Mouse (Mus musculus) brain, embryonic 18.5 days (tissue): Measurements from ENCODE around the gene Neb.
A peak's percentile ranks its signal among the peaks of the same experiment; 100 is the strongest.

Source experiments
- DNase-seq: peaks from one replicate; pipeline ENCODE4 v3.0.0-alpha.2; 2012; ENCODE audit warnings: low read depth, low spot score

Gene Neb

DNA sequence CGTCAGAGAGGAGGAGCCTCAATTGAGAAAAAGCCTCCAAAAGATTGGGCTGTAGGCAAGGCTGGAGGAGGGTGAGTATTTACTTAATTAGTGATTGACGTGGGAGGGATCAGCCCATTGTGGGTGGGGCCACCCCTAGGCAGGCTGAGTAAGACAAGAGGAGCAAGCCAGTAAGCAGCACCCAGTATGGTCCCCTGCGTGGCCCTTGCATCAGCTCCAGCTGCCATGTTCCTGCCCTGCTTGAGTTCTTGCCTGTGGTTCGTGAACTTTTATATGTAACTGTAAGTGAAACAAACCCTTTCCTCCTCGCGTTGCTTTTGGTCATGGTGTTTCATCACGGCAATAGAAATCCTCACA lies at the start of gene Neb:
Neb (minus strand) TSS at position 27 of the 357 bp plus-strand sequence.
- no peak for DNase-seq

DNA sequence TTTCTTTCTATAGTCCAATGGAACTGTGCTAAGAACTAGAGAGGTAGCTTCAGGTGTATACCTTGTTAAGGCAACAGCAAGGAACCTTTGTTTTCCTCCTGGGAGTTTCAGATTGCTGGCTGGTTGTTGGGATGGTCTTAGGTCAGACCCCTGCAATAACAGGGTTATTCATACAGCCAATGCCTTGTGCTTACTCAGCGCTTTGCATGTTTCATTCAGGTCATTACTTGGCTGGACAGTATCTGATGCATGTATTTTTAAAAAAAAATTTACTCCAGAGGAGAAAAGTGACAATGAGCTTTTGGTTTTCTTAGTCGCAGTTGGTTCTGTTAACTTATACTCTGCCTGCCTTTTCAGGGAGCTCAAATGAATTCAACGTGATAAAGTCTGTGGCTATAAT lies 49.1 kb upstream of the Neb start:
- no peak for DNase-seq

DNA sequence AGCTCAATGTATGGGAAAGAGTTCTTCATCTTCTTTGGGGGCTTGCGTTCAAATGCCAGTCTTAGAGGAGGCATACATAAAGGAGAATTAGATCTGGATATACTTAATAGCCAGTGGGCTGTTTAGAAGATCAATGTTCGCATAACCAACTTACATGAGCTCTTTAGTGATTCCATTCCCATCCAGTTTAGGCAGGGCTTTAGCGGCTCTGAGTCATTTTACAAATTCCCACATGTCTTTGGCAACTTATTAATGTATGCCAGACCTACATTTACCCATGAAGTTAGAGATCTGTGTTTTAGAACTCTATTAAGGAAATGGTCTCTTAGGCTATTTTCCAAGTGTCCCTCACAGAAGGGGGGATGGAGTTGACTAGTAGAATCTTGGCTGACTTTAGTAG lies 47.8 kb upstream of the Neb start:
- no peak for DNase-seq

DNA sequence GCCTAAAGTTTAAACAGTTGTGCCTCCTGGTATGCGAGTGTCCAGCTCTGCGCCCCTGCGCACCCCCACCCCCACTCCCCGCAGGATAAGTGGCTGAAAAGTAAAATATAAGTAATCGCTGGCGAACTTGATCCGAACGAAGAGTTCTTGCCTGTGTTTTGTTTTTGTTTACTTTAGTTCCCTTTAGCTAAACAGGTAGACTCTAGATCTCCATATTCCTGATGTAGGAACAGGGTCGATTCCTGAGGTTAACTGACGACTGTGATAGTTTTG lies 47.2 kb upstream of the Neb start:
- DNase-seq = no peak

DNA sequence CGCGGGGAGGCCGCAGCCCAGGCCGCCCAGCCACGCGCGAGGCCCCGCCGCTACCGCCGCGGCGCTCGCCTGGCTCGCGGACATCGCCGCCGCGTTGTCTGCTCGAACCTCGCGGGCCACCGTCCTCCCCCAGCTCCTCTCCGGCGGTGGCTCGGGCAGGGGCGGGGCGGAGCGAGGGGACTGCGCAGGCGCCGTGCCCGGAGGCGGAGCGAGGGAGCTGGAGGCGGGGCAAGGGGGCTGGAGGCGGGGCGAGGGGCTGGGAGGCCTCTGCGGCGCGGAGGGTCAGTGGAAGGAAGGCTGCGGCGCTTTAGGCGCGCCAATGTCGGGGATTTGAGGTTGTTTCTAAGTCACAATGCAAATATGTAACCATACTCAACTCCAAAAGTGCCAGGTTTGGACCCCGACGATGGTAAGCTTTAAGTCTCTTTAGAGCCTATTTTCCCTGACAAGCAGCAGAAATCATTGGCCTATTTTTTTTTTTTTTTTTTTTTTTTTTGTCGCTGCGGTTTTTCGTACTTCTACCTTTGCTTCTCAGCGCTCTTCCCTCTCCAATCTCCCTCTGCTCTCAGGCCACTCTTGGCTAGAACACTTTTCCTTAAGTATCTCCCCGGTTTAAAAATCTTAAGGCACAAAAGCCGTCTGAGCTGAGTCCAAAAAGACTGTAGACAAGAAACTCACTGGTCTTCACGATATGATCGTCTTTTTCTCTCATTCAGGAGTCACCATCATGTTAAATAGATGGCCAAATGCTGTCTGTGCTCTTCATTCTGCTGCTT lies 46.7 kb upstream of the Neb start, which contains the start of gene Arl5a:
Arl5a (minus strand) TSS at position 155 of the 776 bp plus-strand sequence.
- DNase-seq = peak; percentile 85

DNA sequence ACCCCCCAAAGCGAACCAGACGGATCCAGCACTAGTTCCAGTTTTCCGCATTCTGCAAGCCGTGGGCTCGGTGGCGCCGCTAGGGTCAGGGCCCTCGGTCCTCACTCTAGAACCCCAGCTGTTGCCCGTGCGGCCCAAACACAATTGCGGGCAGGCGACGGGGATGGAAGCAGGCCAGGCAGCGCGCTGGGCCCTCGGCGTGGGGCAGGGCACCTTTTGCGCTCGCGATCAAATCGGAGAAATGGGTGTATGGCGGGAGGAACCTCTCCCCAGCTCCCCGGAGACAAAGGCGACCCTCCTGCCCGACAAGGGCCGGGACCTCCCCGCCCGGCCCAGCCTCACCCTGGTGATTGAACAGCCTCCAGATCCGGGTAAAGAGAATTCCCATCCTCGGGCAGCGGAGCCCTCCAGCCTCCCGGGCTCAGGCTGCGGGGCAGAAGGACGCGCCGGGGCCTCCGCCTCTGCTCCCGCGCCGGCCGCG lies 46.0 kb upstream of the Neb start:
- DNase-seq = no peak

DNA sequence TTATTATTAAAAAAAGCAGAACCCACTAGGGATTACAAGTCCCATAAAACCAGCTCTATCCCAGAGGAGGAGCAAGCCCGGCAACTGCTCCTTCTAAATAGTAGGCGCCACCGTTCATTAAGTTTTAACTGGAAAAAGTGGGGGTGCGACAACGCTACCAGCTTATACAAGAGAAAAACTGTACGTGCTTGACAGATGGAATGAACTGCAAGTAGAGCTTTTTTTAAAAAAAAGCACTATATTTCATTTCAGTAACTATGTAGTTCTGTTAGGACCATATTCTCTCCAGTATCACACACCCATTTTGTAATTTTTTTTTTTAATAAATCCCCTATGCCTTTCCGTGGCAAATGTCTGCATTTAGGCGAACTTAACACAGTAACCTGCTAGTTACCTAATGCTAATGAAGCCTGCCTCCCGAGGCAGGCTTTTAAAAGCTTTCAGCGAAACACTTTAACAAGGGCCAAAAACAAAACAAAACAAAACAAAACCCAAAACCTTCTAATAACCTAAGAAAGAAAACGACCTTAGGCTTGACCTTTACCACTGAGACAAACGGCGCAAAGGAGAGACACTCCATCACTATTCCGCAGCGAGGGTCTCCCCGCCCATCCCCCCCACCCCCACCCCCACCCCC lies 45.5 kb upstream of the Neb start:
- no peak for DNase-seq

DNA sequence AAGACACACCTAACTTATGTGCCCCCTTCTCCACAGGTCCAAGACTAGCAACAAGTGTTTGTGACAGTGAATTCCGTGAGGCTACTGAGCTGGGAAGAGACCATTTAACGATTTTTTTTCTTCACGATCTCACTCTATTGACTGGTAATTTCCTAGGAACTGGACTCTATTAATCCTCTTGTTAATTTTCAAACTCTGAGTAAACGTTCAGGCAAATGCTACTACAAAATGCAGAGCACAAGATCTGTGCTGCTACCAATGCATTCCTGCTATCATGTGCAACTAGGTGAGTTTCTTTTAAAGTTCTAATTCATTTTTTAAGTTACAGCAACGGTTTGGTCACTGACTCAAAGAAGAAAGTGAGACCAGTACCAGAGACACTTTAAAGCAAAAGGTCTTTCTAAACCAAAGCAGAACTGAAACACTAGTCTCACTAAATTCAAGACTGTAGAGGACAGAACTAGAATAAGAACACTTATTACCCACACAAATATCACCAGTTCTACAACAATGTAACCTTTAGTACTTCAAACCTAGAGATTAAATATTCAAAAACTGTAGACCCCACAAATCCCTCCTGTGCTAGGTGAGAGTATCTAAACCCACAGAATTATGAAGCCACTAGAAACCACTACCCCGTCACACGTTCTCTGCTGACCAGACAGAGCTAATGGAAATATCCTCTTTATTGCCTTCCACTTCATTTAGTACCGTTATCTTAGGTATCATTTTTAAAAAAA lies 44.8 kb upstream of the Neb start:
- DNase-seq = no peak

DNA sequence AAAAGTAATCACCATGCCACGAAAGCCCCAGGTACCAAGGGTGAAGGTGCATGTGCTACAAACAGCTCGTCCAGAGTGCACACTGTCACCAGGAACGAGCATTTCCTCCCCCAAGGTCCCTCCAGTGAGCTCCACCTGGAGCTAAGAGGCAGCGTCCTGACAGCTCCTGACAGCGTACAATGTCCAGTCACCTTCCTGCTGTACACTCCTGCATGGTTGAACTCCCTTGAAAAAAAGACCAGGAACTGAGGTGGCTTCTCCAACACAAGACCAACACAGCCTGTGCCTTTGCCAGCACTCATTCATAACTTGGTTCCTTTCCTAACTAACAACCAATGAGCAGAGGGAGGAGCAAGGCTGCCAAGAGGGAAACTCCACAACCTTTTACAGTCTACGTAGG lies 42.9 kb upstream of the Neb start:
- no peak for DNase-seq

DNA sequence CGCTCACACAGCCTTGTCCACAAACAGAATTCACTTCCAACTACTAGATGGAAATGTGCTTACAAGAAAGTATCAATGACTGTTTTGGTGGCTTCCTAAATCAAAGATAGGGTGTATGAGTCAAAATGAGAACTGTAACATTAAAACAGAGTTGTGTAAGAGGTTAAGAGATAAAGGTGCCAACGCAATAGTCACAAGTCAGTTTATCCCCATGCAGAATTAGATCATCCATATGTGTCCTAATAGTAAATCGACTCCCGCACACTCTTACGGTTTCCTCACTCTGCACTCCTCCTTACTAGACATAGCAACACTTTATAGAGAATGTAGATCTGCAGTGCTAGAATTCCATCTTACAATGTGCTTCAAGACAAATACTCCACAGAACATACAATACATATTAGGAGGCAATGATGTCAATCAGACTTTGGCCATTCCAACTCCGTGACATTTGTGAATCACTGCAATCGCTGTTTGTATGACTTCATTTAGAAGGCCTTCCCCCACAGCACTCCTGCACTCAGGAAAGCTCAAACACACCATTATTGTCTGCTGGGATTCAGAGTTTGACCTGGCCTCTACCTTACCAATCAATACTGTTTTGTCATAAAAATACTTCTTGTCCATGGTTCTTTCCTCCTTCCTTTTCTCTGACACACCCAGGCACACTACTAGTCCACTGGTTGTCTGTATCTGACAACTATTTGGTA lies 41.9 kb upstream of the Neb start:
- no peak for DNase-seq

DNA sequence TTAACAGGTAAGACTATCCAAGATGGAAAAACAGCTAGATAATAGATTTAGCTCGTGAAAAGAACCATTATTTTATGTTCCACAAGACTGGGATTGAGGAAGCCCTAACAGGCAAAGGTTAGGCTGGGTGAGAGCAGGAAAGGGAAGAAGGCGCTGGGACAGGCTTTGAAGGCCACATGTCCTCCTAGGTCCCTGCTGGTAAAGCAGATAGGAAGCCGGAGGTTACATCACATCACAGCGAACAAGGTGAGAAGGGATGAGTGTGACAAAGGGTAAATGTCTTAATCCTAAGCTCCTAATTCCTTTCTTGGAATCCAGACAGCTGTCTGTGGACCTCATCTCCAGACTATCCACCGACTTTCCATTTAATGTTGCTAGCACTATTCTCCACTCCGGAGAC lies 41.0 kb upstream of the Neb start:
- no peak for DNase-seq

DNA sequence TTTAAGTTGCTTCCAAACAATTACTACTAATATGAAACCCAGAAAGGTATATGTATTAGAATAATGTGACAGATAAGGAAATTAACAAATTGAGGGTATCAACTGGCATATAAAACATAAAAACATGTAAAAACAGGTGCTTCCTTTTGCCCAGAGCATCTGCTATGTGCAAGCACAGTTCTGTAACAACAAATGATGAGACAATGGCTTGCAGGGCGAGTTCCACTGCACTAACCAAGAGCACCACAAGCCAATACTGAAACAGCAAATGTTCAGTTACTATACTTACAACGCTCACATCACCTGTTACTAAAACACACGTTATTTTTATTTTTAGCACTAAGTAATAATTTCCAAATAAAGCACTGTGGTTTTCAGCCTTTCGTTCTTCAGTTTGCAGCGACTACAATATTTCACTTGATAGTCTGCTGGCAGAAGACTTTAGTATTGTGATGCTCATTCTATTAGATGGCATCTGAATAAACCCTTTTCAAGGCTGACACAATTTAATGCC lies 34.3 kb upstream of the Neb start:
- DNase-seq = no peak

DNA sequence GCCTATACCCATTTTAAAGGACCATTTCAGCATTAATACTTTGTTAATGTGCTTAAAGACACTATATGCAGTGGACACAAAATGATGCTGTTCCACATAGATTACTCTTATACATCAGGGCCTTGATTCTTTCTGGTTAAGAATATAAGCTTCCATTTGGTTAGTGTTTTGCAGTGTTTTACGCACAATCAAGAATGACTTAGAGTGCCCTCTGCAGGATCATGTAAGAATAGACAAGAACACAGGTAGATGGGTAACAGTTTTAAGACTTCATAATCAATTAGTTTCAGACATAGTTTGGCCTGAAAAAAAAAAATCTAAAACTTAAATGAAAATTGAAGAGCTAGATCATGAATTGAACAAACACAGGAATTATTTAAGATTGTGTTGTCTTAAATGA lies 28.2 kb upstream of the Neb start:
- no peak for DNase-seq

DNA sequence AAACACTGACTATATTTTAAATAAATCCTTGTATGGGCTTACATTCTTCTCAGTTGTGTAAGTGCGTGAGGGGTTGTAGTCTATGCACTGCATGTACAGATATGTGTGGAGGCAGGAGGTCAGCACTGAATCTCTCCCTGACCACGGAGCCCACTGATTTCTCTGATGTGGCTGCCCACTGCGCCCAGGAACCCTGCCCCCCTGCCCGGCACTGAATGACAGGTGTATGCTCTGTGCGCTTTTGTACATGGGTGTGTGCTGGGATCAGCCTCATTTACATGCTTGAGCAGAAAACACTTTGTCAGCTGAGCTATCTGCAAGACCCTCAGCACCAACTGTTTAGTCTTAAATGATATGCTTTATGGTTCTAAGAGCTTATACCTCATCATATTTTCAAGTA lies 27.0 kb upstream of the Neb start:
- DNase-seq = no peak

DNA sequence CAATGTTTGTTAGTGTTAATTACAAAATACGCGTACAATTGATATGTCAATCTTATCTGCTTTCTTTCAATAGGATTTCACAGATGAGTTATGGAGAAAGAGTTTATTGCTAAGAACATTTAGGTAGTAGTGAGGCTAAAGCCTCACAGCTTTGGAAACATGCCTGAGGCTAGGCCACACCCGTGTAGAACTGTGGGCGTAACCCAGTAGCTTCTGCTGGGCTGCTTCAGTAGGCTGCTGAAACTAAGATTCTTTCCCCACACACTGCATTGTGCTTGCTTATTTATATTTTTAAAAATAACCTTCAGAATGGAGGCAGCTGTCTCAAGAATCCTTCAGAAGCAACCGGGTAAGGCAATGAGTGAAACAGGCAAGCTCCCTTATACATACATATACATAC lies 16.3 kb upstream of the Neb start:
- no peak for DNase-seq

DNA sequence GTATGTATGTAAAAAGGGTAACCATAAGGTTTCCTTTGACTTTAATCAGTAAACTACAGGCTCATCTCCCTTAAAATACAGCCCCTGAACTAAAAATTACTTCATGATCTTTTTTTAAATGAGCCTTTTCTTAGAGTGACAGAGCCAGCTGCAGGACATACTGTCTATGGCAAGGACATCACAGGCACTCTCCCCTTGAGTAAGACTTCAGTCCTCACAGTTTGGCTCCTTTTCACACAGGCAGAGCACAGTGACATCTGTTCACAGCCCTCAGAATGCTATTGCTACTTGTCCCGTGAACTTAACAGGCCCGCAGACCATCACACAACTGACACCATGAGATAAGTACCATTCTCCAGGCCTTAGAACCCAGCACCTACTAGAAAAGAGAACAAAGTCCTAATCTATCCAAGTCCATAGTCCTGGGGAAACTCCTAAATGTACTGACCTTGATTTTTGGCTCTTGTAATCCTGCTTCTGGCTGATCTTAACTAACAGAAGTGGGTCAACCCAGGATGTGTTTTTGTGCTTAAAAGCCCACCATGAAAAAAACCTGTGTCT lies 12.2 kb upstream of the Neb start:
- DNase-seq = no peak

DNA sequence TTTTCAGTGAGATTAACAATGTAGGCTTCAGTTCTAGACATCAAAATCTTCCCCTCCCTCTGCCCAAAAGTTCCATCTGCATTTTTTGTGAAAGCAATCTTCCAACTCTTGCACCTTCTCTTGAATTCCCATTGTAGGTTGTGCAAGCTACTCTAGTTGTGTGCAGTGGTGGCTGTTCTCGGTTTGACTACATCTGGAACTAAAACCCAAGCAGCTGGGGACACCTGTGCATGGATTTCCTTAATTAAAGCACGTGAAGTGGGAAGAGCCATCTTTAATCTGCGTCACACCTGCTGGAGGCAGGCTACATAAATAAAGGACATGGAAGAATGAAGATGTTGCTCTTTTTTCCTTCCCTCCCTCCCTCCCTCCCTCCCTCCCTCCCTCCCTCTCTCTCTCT lies 11.7 kb upstream of the Neb start:
- DNase-seq = no peak

DNA sequence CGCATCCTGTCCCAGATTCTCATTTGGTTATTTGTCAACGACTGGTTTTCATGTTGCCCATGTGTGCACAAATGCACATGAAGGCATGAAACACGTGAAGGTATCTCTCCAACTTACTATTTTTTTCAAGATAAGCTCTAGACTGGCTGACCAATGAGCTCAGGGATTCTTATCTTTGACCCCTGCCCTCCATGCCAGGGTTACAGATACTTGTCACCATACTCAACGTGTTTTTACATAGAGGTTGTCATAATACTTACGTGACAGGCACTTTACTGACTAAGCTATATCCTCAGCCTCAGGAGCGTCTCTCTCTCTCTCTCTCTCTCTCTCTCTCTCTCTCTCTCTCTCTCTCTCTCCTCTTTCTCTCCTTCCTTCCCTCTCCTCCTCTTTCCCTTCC lies 8.2 kb upstream of the Neb start:
- DNase-seq = no peak

DNA sequence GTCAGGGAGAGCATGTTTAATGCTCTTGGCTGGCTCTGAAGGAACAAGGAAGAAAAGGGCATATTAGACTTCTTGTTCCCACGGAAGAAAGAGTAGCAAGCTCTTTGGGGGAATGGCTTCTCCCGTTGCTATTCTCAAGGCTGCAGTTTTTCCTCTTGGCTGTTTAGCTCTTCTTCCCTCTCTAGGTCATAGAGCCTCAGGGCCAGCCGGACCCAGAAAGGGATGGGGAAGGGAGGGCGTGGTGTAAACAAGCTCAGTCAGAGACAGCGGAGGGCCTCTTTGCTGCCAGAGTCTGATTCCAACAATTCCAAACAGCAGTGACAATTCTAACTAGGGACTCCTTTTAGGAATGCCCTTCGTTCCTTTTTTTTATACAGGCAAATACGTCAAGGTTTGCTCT lies 7.8 kb upstream of the Neb start:
- no peak for DNase-seq

DNA sequence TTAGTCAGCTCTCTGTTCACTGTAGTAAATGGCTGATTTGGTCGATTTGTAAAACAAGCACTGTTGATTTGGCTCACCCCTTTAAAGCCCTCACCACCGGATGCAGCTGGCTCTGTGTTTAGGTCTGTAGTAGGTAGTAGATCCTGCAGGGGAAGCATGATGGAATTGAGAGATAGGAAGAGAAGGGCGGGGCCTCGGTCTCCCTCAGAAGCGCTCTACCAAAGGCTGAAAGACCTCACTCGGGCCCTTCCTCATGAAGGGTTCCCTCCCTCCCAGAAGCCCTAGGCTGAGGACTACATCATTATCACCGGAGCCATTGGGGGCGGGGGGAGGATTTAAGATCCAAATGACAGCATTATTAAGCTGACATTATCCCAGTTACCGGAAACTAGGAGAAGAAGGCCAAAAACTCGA lies 581 bp upstream of the Neb start:
- no peak for DNase-seq

DNA sequence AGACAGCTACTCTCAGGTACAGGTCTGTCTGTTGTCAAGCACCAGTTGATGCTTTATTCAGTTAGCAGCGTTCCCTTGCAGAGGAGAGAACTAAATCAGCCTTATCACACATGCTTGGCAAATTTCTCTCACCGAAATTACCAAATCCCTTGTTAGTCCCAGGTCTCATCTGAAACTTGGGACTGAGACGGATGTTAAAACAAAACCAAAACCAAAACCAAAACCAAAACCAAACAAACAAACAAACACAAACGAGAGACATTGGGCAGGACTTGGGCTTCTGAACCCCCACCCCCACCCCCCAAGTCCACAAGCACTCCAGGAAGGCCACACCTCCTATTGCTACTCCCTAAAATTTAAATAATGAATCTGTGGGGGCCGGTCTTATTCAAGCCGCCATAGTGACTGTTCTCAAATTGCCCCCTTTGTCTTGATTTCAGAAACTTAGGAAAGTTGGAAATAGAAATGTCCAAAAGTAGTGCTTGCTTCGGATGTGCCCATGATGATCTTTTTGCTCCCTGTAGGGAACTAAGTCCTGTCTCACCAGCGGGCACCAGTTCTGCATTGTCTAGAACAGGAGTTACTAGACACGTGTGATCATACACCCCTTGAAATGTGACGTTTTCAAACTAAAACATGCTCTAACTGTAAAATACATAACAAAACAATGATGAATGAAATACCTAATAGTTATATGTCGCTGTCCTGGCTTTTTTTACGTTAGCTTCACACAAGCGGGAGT lies 397 bp downstream of the Neb start:
- no peak for DNase-seq
